Mouse (Mus musculus): ENCODE measurements at regions not wholly inside any gene's neighbourhood (a gene's known extent, or its start where the extent isn't known, plus 50 kb on each side); places are given as distances from the start of the nearest gene placed in this dataset.

DNA sequence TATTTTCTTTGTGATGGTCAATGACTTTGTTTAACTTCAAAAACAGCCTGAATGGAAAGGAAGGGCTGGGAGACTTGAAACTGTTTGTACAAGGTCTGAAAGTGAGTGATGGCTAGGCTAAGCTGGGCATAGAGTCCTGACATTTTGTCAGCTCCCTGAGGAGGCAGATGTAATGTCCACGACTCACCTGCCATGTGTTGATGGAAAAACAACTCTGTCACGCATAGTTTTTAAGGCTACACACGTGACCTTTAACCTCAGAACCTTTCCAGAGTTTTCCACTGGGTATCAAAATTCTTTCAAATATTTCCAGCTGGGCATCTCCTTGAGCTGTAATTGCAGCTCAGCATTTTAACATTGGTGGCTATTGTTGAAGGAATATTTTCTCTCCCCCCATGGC, 190.2 kb upstream of the Lrig1 start:
- TF ChIP-seq CTCF (IDR thresholded peaks at IDR 0.05; ENCODE audit: control insufficient read depth, insufficient read depth, low read length), result no peak
- no peak for TF ChIP-seq POLR2A (IDR thresholded peaks at IDR 0.05; ENCODE audit: borderline replicate concordance, control insufficient read depth, low read depth, low read length)

Measured in bone marrow, adult 2 months (tissue).